9 mouse cellular contexts compared by ENCODE assay signal in the genomic region with DNA sequence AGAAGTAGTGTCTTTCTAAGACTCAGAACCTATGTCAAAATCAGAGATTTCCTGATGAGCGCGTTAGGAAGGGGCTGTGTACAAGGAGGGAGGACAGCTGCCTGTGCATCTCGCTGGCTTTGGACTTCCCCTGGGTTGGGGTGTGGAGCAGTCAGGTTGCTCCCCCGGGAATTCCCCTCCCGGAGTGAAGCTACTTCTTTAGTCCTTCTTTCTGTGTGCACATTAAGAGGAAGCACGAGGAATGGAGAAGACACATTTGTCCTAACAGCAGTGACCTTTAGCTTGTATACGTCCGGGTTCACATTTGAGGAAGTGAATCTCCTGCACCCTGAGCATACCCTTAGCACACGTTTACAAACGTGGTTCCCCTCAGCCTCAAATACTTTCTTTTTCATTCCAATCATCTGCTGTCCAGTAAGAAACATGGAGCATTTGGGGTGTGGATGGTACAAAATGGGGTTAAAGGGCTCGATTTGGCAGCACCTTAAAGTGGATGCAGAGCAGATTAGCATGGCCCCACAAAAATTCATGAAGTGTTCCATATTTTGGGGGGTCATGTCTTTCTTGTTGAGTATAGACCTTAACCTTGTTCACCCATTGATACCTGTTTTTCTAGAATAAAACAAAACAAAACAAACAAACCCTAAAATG. TPM values are rescaled to one million over a fixed set of nuclear protein-coding genes. Genes with fewer than 3 reads are reported as not detected.
DNase-seq lines count a peak whose midpoint lies in the region; ATAC-seq and TF ChIP-seq lines count a peak whose summit lies in the region.
"Had no signal": no experiment of that assay in that cellular context is flagged by ENCODE, and none has a peak within 500 bp of the region (broad histone marks: within the 10 kb centered on the region; RNA-seq: fewer than 3 reads in every experiment).

No protein-coding gene starts in this region.

- TF ChIP-seq CTCF in hindbrain, postnatal 0 days (IDR thresholded peaks at IDR 0.05; ENCODE audit: low read depth): no peak

- ATAC-seq in hindbrain, embryonic 11.5 days (ENCODE audit: low FRiP score): no peak
- ATAC-seq in hindbrain, postnatal 0 days: no peak
- ATAC-seq in intestine, embryonic 16.5 days: no peak
- ATAC-seq in hindbrain, embryonic 13.5 days (ENCODE audit: low FRiP score): no peak

- 53% methylated on average over 11 of the region's 11 CpGs for WGBS in hindbrain, embryonic 11.5 days
- WGBS in hindbrain, postnatal 0 days: 56% methylated on average over 11 of the region's 11 CpGs
- 52% methylated on average over 11 of the region's 11 CpGs for WGBS in intestine, embryonic 16.5 days
- WGBS in hindbrain, embryonic 13.5 days: 46% methylated on average over 11 of the region's 11 CpGs

- H3K27me3 ChIP-seq in hindbrain, embryonic 11.5 days (ENCODE audit: control insufficient read depth, insufficient read depth, low read length): peaks cover 20% of the 10 kb centered on the region
- H3K27me3 ChIP-seq in hindbrain, postnatal 0 days (ENCODE audit: insufficient read depth, low read length): no peaks in the 10 kb centered on the region
- H3K27me3 ChIP-seq in megakaryocyte, embryonic 14.5 days (replicated peaks): peaks cover 31% of the 10 kb centered on the region
- H3K27me3 ChIP-seq in intestine, embryonic 16.5 days (replicated peaks; ENCODE audit: control insufficient read depth, insufficient read depth, low read length): no peaks in the 10 kb centered on the region; the same call in 1 of the 2 replicates
- H3K27me3 ChIP-seq in hindbrain, embryonic 13.5 days: peaks cover 49% of the 10 kb centered on the region

- H3K27ac ChIP-seq in hindbrain, embryonic 11.5 days (ENCODE audit: low read depth, low read length): no peak overlapping the region
- no peak overlapping the region for H3K27ac ChIP-seq in hindbrain, postnatal 0 days
- H3K27ac ChIP-seq in brown adipose tissue, adult 24 weeks (replicated peaks; ENCODE audit: low read depth, low read length): peak overlapping the region; percentile 26; the same call in 1 of the 2 replicates
- H3K27ac ChIP-seq in intestine, embryonic 16.5 days (ENCODE audit: low read length): no peak overlapping the region
- H3K27ac ChIP-seq in hindbrain, embryonic 13.5 days: no peak overlapping the region

- H3K4me1 ChIP-seq in hindbrain, embryonic 11.5 days (replicated peaks; ENCODE audit: control insufficient read depth, insufficient read depth, low read length): peaks cover 7% of the 10 kb centered on the region; the same call in 1 of the 2 replicates
- 0 out of 2 replicates have a peak, but pooled peaks cover 3% of the 10 kb centered on the region for H3K4me1 ChIP-seq in hindbrain, postnatal 0 days (ENCODE audit: insufficient read depth, low read length)
- peaks cover 3% of the 10 kb centered on the region; the same call in 1 of the 2 replicates for H3K4me1 ChIP-seq in brown adipose tissue, adult 24 weeks (ENCODE audit: control insufficient read depth, insufficient read depth, insufficient read length, low read length)
- peaks cover 66% of the 10 kb centered on the region for H3K4me1 ChIP-seq in megakaryocyte, embryonic 14.5 days
- peaks cover 12% of the 10 kb centered on the region for H3K4me1 ChIP-seq in intestine, embryonic 16.5 days (ENCODE audit: control insufficient read depth, insufficient read depth, low read length)
- peaks cover 19% of the 10 kb centered on the region for H3K4me1 ChIP-seq in hindbrain, embryonic 13.5 days (replicated peaks)

- no peak overlapping the region for H3K4me2 ChIP-seq in hindbrain, embryonic 11.5 days (replicated peaks; ENCODE audit: low read depth, low read length)
- H3K4me2 ChIP-seq in hindbrain, postnatal 0 days (ENCODE audit: low read depth, low read length): no peak overlapping the region
- H3K4me2 ChIP-seq in intestine, embryonic 16.5 days (ENCODE audit: low read depth, low read length): no peak overlapping the region
- H3K4me2 ChIP-seq in hindbrain, embryonic 13.5 days: no peak overlapping the region; the same call in 1 of the 2 replicates

- no peak overlapping the region for H3K9ac ChIP-seq in hindbrain, embryonic 11.5 days (ENCODE audit: low read depth, low read length)
- no peak overlapping the region for H3K9ac ChIP-seq in hindbrain, postnatal 0 days (replicated peaks; ENCODE audit: low read length)
- no peak overlapping the region for H3K9ac ChIP-seq in intestine, embryonic 16.5 days (ENCODE audit: low read depth, low read length)
- H3K9ac ChIP-seq in hindbrain, embryonic 13.5 days: no peak overlapping the region

- H3K36me3 ChIP-seq in hindbrain, embryonic 11.5 days (ENCODE audit: control insufficient read depth, insufficient read depth, low read length): no peaks in the 10 kb centered on the region
- no peaks in the 10 kb centered on the region for H3K36me3 ChIP-seq in hindbrain, postnatal 0 days (ENCODE audit: insufficient read depth, low read length)
- peaks cover under 1% of the 10 kb centered on the region for H3K36me3 ChIP-seq in megakaryocyte, embryonic 14.5 days (replicated peaks; ENCODE audit: low read length)
- no peaks in the 10 kb centered on the region for H3K36me3 ChIP-seq in intestine, embryonic 16.5 days (ENCODE audit: control insufficient read depth, insufficient read depth, low read length)
- H3K36me3 ChIP-seq in hindbrain, embryonic 13.5 days: no peaks in the 10 kb centered on the region

- H3K9me3 ChIP-seq in hindbrain, embryonic 11.5 days (ENCODE audit: control insufficient read depth, low read length): no peaks in the 10 kb centered on the region
- H3K9me3 ChIP-seq in hindbrain, postnatal 0 days (ENCODE audit: low read length): no peaks in the 10 kb centered on the region
- no peaks in the 10 kb centered on the region for H3K9me3 ChIP-seq in megakaryocyte, embryonic 14.5 days
- H3K9me3 ChIP-seq in intestine, embryonic 16.5 days (ENCODE audit: control insufficient read depth, low read length): no peaks in the 10 kb centered on the region
- H3K9me3 ChIP-seq in hindbrain, embryonic 13.5 days: no peaks in the 10 kb centered on the region

- DNase-seq in hindbrain, embryonic 11.5 days (ENCODE audit: low spot score): peak; percentile 7
- no peak for DNase-seq in hindbrain, postnatal 0 days (ENCODE audit: low spot score)
- peak; percentile 81 to 84 for DNase-seq in B cell, adult 2 months
- DNase-seq in adrenal gland, adult 18-20 months (ENCODE audit: low spot score in 2 of 2): no peak
- DNase-seq: kidney, adult 11 months had no signal

- H3K4me3 ChIP-seq in hindbrain, embryonic 11.5 days (ENCODE audit: low read depth, low read length): no peak overlapping the region
- H3K4me3 ChIP-seq in hindbrain, postnatal 0 days (ENCODE audit: low read length): no peak overlapping the region
- 0 out of 2 replicates have a peak overlapping the region, but pooled peaks have one; percentile 9 for H3K4me3 ChIP-seq in brown adipose tissue, adult 24 weeks (ENCODE audit: insufficient read depth, low read depth, low read length)
- H3K4me3 ChIP-seq in megakaryocyte, embryonic 14.5 days (replicated peaks): peak overlapping the region; percentile 73
- H3K4me3 ChIP-seq in intestine, embryonic 16.5 days (ENCODE audit: low read length): no peak overlapping the region
- H3K4me3 ChIP-seq in hindbrain, embryonic 13.5 days: no peak overlapping the region

RNA-seq across cellular contexts. Expression of a gene that starts 1.5 kb away (rescaled TPM):
- polyA plus RNA-seq in hindbrain, embryonic 11.5 days (2014; fragmentation: Nextera tagmentation; extraction: Ambion mirVana): 2.8 and 3.9 TPM in 2 replicates
- 14.1 and 21.6 TPM in 2 replicates for total RNA-seq in hindbrain, postnatal 0 days (2014; rRNA removed)
- 33.3 and 34.5 TPM in 2 replicates for polyA plus RNA-seq in hindbrain, postnatal 0 days (2015; fragmentation: Nextera tagmentation; extraction: Ambion mirVana)
- polyA plus RNA-seq in brown adipose tissue, adult 24 weeks (2012; ENCODE audit: insufficient read depth, insufficient read length, missing spikeins): 23.6 and 27.6 TPM in 2 replicates
- 3.3 and 5.9 TPM in 2 replicates for polyA plus RNA-seq in megakaryocyte, embryonic 14.5 days (2012; ENCODE audit: insufficient read depth, low replicate concordance)
- total RNA-seq in adrenal gland, adult 18-20 months (2021): 10 to 100 TPM; 23.1 to 27.1 TPM
- 5.7 and 6.2 TPM in 2 replicates for polyA plus RNA-seq in intestine, embryonic 16.5 days (2015; fragmentation: Nextera tagmentation; extraction: Ambion mirVana)
- 7.7 and 8.6 TPM in 2 replicates for polyA plus RNA-seq in hindbrain, embryonic 13.5 days (2015; fragmentation: Nextera tagmentation; extraction: Ambion mirVana)

Comparison
In these comparisons a context has a peak if more than half of its experiments do, and no peak if none do; other contexts are left out.
1. DNase-seq: peak in hindbrain, embryonic 11.5 days (single experiment) and B cell, adult 2 months (2 of 2); none in hindbrain, postnatal 0 days (single experiment) and adrenal gland, adult 18-20 months (0 of 2).
2. H3K4me3 ChIP-seq: peak in brown adipose tissue, adult 24 weeks (single experiment) and megakaryocyte, embryonic 14.5 days (single experiment); none in hindbrain, embryonic 11.5 days (single experiment), hindbrain, postnatal 0 days (single experiment), intestine, embryonic 16.5 days (single experiment) and hindbrain, embryonic 13.5 days (single experiment).